Mouse (Mus musculus): ENCODE results near the gene Enah. TPM values are rescaled to one million over a fixed set of nuclear protein-coding genes. Genes with fewer than 3 reads are reported as not detected.
A peak's percentile ranks its signal among the peaks of the same experiment; 100 is the strongest.

Gene Enah
- polyA plus RNA-seq, 1 experiment from 2014 or later, result 36.0 TPM

DNA sequence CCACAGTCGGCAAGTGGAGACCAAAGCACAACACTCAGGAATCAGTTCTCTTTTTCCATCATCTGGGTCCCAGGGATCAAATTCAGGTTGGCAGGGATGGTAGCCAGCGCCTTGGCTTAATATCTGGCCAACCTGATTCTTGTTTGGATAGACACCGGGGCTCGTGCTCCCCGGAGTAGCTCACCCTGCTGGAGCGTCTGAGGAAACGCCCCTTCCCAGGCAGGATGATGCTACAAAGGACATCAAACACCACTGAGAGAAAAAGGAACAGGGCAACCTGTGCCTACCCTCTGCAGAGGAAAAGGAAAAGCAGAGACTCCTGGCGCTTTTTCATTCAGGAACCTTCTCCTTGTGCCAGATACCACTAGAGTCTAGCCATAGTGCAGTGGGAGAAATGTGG is 156.4 kb downstream of the Enah start:
- 44% methylated on average over 8 of the region's 8 CpGs for WGBS
- no peak overlapping the region for H3K9ac ChIP-seq (replicated peaks)

DNA sequence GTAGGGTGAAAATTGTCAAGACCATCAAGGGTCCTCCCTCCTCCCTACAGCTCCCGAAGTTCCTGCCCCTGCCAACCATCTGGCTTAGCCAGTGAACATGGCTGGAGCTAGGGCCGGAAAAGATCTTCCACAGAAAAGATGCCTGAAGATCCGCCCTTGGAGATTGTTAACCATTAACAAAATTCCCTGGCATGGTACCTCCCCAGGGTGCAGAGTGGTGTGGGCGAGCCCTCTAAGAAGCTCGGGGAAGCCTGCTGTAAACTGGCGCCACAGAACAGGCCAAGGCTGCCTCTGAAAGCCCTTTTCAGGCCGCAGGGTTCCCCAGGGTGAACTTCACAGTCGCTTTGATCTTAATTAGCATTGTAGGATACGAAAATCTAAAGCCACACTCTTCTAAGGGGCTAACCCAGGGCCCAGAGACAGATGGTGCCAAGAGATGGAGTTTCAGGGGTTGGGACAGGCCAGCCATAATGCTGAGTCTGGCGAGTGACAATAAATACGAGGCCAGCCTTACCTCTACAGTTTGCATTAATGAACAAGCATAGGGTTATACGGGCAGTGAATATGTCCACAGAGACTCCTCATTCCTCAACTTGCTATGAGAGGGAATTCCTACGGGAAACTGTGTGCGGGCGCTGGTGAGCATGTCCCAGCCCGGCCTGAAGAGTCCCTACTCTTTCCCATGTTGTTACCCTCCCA is 157.0 kb downstream of the Enah start:
- Histone ChIP-seq H3K4me1 (no peaks in the 10 kb centered on the region), H3K9me3 (no peaks in the 10 kb centered on the region), H3K9ac (replicated peaks) (no peak overlapping the region), H3K27ac (replicated peaks) (no peak overlapping the region), H3K36me3 (no peaks in the 10 kb centered on the region), H3K4me3 (no peak overlapping the region), H3K4me2 (replicated peaks) (no peak overlapping the region), H3K27me3 (no peaks in the 10 kb centered on the region)
- WGBS, result 55% methylated on average over 16 of the region's 16 CpGs
- ATAC-seq (replicated peaks), result no peak

More for the DNA sequence above, 156.4 kb downstream of the Enah start:
- Histone ChIP-seq H3K27ac (replicated peaks) (no peak overlapping the region), H3K36me3 (no peaks in the 10 kb centered on the region), H3K27me3 (no peaks in the 10 kb centered on the region), H3K4me3 (no peak overlapping the region), H3K4me2 (replicated peaks) (no peak overlapping the region), H3K9me3 (no peaks in the 10 kb centered on the region), H3K4me1 (no peaks in the 10 kb centered on the region)
- no peak for ATAC-seq (replicated peaks)

DNA sequence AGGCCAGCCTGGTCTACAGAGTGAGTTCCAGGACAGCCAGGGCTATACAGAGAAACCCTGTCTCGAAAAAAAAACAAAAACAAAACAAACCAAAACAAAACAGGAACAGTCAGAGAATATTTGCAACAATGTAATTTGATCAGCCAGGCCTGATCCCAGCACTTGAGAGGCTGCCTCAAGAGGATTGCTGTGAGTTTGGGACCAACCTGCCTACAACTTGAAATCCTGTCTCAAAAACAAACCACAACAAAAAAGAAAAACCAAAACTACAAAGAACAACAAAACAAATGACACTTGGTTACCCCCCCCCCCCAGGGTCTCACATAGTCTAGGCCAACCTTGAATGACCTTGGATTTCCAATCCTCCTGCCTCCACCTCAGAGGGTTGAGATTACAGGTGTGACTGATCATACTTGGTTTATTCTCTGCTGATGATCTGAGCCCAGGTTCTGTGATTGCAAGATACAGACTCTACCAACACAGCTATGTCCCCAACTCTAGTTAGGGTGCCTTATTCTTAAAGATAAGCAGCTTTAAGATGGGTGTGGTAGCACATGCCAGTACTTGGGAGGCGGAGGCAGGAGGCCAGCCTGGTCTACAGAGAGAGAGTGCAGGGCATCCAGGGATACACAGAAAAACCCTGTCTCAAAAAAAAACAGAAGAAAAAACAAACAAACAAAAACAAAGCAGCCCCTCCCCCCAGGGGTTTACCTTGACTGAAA is 158.4 kb downstream of the Enah start:
- H3K4me1 ChIP-seq, result no peaks in the 10 kb centered on the region
- 0 out of 2 replicates have a peak, but pooled peaks cover 5% of the 10 kb centered on the region for H3K9me3 ChIP-seq
- H3K27ac ChIP-seq (replicated peaks), result no peak overlapping the region
- H3K4me3 ChIP-seq, result no peak overlapping the region
- H3K9ac ChIP-seq (replicated peaks), result no peak overlapping the region
- no peak overlapping the region for H3K4me2 ChIP-seq (replicated peaks)
- H3K36me3 ChIP-seq, result no peaks in the 10 kb centered on the region
- ATAC-seq (replicated peaks), result no peak
- no peaks in the 10 kb centered on the region for H3K27me3 ChIP-seq
- WGBS, result 76% methylated on average over 2 of the region's 2 CpGs

- Histone ChIP-seq H3K9ac (replicated peaks) (no peak overlapping the region), H3K9me3 (0 out of 2 replicates have a peak, but pooled peaks cover 5% of the 10 kb centered on the region), H3K4me3 (no peak overlapping the region), H3K27ac (replicated peaks) (no peak overlapping the region), H3K4me2 (replicated peaks) (no peak overlapping the region), H3K27me3 (no peaks in the 10 kb centered on the region), H3K36me3 (no peaks in the 10 kb centered on the region), H3K4me1 (no peaks in the 10 kb centered on the region)
- ATAC-seq (replicated peaks), result no peak; the same call in 1 of the 2 replicates
- 60% methylated on average over 5 of the region's 5 CpGs for WGBS
These were observed 159.1 kb downstream of the Enah start for GRCm38 (mm10) chr1:181860659-181861058.

DNA sequence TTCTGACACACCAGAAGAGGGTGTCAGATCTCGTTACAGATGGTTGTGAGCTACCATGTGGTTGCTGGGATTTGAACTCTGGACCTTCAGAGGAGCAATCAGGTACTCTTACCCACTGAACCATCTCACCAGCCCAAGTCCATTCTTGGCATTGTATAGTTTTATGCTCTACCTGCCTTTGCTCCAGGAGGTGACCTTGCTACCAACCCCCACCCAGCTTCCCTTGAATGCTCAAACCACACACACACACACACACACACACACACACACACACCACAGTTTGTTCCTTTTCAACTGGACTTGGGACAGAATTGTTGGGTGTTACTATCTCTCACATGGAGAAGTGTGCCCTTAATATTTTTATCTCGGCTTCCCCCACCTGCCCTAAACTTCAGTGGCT is 163.5 kb downstream of the Enah start:
- Histone ChIP-seq H3K4me2 (replicated peaks) (no peak overlapping the region), H3K4me3 (no peak overlapping the region), H3K4me1 (no peaks in the 10 kb centered on the region), H3K27ac (replicated peaks) (no peak overlapping the region), H3K27me3 (no peaks in the 10 kb centered on the region), H3K36me3 (no peaks in the 10 kb centered on the region), H3K9me3 (0 out of 2 replicates have a peak, but pooled peaks cover 5% of the 10 kb centered on the region), H3K9ac (replicated peaks) (no peak overlapping the region)
- ATAC-seq (replicated peaks), result no peak
- 90% methylated on average over 2 of the region's 2 CpGs for WGBS

DNA sequence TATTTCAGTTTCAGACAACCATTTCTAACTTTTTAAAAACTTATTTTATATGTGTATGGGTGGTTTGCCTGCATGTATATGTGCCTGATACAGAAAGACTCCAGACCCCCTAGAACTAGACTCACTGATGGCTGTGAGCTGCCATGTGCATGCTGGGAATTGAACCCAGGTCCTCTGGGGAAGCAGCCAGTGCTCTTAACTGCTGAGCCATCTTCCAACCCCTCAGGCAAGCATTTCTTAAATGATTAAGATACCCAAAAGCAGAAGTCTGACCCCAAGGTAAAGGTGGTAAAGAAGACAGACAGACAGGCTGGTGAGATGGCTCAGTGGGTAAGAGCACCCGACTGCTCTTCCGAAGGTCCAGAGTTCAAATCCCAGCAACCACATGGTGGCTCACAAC is 165.0 kb downstream of the Enah start:
- no peak for ATAC-seq (replicated peaks)
- 88% methylated on average over 2 of the region's 2 CpGs for WGBS
- no peak overlapping the region for H3K27ac ChIP-seq (replicated peaks)
- H3K9me3 ChIP-seq, result 0 out of 2 replicates have a peak, but pooled peaks cover 5% of the 10 kb centered on the region
- H3K36me3 ChIP-seq, result no peaks in the 10 kb centered on the region
- H3K4me3 ChIP-seq, result no peak overlapping the region
- H3K4me2 ChIP-seq (replicated peaks), result no peak overlapping the region
- no peak overlapping the region for H3K9ac ChIP-seq (replicated peaks)
- no peaks in the 10 kb centered on the region for H3K27me3 ChIP-seq
- no peaks in the 10 kb centered on the region for H3K4me1 ChIP-seq

- no peak overlapping the region for H3K4me3 ChIP-seq
- 16% methylated on average over 21 of the region's 21 CpGs for WGBS
- 0 out of 2 replicates have a peak, but pooled peaks cover 5% of the 10 kb centered on the region for H3K9me3 ChIP-seq
- no peaks in the 10 kb centered on the region for H3K36me3 ChIP-seq
- ATAC-seq (replicated peaks), result no peak
- no peaks in the 10 kb centered on the region for H3K4me1 ChIP-seq
- H3K27ac ChIP-seq (replicated peaks), result no peak overlapping the region
- no peaks in the 10 kb centered on the region for H3K27me3 ChIP-seq
- no peak overlapping the region for H3K9ac ChIP-seq (replicated peaks)
- peak overlapping the region; percentile 11; the same call in 1 of the 2 replicates for H3K4me2 ChIP-seq (replicated peaks)
These were observed 166.6 kb downstream of the Enah start for GRCm38 (mm10) chr1:181853081-181853736.

DNA sequence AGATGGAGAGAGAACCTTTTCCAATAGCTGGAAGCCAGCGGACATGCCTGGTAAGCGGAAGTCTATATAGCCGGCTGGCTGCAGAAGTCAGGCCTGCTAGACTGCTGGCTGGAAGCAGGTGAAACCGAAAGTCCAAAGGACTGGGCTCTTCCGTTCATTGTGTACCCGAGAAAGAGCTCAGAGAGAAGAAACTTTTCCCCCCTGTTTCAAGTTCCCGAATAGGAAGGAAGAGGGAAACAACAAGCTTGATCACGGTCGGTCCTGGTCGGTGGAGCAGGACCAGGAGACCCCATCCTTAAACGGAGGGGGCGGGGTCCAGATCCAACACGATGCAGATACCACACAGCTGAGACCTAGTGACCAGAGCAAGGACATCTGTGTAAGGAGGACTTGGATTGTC is 167.3 kb downstream of the Enah start:
- no peak for ATAC-seq (replicated peaks)
- Histone ChIP-seq H3K36me3 (no peaks in the 10 kb centered on the region), H3K27me3 (no peaks in the 10 kb centered on the region), H3K4me1 (no peaks in the 10 kb centered on the region), H3K27ac (replicated peaks) (0 out of 2 replicates have a peak overlapping the region, but pooled peaks have one; percentile 67), H3K4me2 (replicated peaks) (no peak overlapping the region), H3K9ac (replicated peaks) (no peak overlapping the region), H3K9me3 (0 out of 2 replicates have a peak, but pooled peaks cover 5% of the 10 kb centered on the region), H3K4me3 (no peak overlapping the region)
- 52% methylated on average over 13 of the region's 13 CpGs for WGBS

- Histone ChIP-seq H3K9ac (replicated peaks) (no peak overlapping the region), H3K4me2 (replicated peaks) (no peak overlapping the region), H3K36me3 (no peaks in the 10 kb centered on the region), H3K4me1 (no peaks in the 10 kb centered on the region), H3K27ac (replicated peaks) (peak overlapping the region; percentile 67), H3K4me3 (no peak overlapping the region), H3K27me3 (no peaks in the 10 kb centered on the region), H3K9me3 (no peaks in the 10 kb centered on the region)
- WGBS, result 81% methylated on average over 12 of the region's 12 CpGs
- ATAC-seq (replicated peaks), result no peak; the same call in 1 of the 2 replicates
These were observed 168.1 kb downstream of the Enah start for GRCm38 (mm10) chr1:181851521-181852310.

GRCm38 (mm10) chr1:181850441-181850840 is 169.3 kb downstream of the Enah start:
- Histone ChIP-seq H3K4me1 (no peaks in the 10 kb centered on the region), H3K4me3 (no peak overlapping the region), H3K9ac (replicated peaks) (no peak overlapping the region), H3K27me3 (no peaks in the 10 kb centered on the region), H3K9me3 (no peaks in the 10 kb centered on the region), H3K36me3 (no peaks in the 10 kb centered on the region), H3K4me2 (replicated peaks) (no peak overlapping the region), H3K27ac (replicated peaks) (no peak overlapping the region)
- no peak for ATAC-seq (replicated peaks)
- WGBS, result 75% methylated on average over 4 of the region's 4 CpGs

DNA sequence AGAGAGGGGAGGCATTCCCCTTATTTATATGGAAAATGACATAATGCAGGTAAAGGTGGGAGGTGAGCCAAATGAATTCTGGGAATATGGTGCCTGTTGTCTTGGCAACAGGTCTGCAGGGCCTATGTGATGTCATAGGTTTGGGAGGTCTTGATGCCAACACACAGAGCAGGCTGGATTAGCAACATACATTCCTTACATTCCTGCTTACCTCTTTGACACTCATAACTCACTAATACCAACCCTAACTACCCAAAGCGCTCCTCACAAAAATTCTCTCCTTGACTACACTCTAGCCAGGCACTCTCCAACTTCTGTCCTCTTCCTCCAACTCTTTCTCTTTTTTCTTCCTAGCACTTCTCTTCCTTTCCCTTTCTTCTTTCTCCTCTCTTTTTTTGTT is 171.6 kb downstream of the Enah start:
- H3K27me3 ChIP-seq, result no peaks in the 10 kb centered on the region
- 76% methylated on average over 1 of the region's 1 CpGs for WGBS
- no peak overlapping the region for H3K9ac ChIP-seq (replicated peaks)

More for the DNA sequence above, 171.6 kb downstream of the Enah start:
- ATAC-seq (replicated peaks), result no peak
- Histone ChIP-seq H3K4me2 (replicated peaks) (no peak overlapping the region), H3K4me1 (peaks cover 2% of the 10 kb centered on the region), H3K36me3 (no peaks in the 10 kb centered on the region), H3K9me3 (no peaks in the 10 kb centered on the region), H3K27ac (replicated peaks) (no peak overlapping the region), H3K4me3 (no peak overlapping the region)

Measured in forebrain, embryonic 15.5 days (tissue).